Mouse (Mus musculus): ENCODE measurements at regions not wholly inside any gene's neighbourhood (a gene's known extent, or its start where the extent isn't known, plus 50 kb on each side); places are given as distances from the start of the nearest gene placed in this dataset.

- TF ChIP-seq POLR2A (IDR thresholded peaks at IDR 0.05; ENCODE audit: low read depth, low read length) (no peak), CTCF (IDR thresholded peaks at IDR 0.05; ENCODE audit: extremely low read depth, insufficient read depth, insufficient read length, insufficient replicate concordance) (no peak)
Observed at GRCm38 (mm10) chr17:29434074-29434944, 56.2 kb upstream of the Pim1 start.
